Mouse (Mus musculus) heart, adult 2 months (tissue): ENCODE data around the gene Dis3l. TPM values are rescaled to one million over a fixed set of nuclear protein-coding genes. Genes with fewer than 3 reads are reported as not detected.

ENCODE experiments used
- DNase-seq, 2 experiments: peaks; one replicate each; pipeline ENCODE4 v3.0.0; 2021
- H3K27ac ChIP-seq: fragments of 200-600 bp; 2 replicates; pipeline ENCODE4 v1.8.1; 2022
- H3K27me3 ChIP-seq: fragments of 200-500 bp; 2 replicates; pipeline ENCODE4 v1.6.1; 2012; ENCODE audit warnings: mild to moderate bottlenecking, low read length, inconsistent platforms, mixed read lengths; ENCODE audit not compliant: control insufficient read depth, insufficient read depth
- H3K36me3 ChIP-seq: fragments of 200-500 bp; 2 replicates; pipeline ENCODE4 v1.6.1; 2012; ENCODE audit warnings: low read length, inconsistent platforms; ENCODE audit not compliant: control insufficient read depth, insufficient read depth
- H3K4me1 ChIP-seq: fragments of 200-500 bp; 2 replicates; pipeline ENCODE4 v1.6.1; 2011; ENCODE audit warnings: low read length; ENCODE audit not compliant: control insufficient read depth, insufficient read depth
- H3K4me3 ChIP-seq: fragments of 200-600 bp; 2 replicates; pipeline ENCODE4 v1.8.1; 2022
- H3K79me2 ChIP-seq: fragments of 200-500 bp; replicated peaks from 2 replicates; pipeline ENCODE4 v1.6.1; 2012; ENCODE audit warnings: mild to moderate bottlenecking, inconsistent platforms, low read length, moderate library complexity, mixed read lengths; ENCODE audit not compliant: control insufficient read depth, insufficient read depth
- H3K9ac ChIP-seq: fragments of 200-500 bp; 2 replicates; pipeline ENCODE4 v1.6.1; 2012; ENCODE audit warnings: low read depth, mild to moderate bottlenecking, control low read depth, inconsistent platforms, low read length, mixed read lengths
- CTCF ChIP-seq: fragments of 200-600 bp; IDR thresholded peaks from 2 replicates; pipeline ENCODE4 v1.8.1; 2022; ENCODE audit warnings: antibody characterized with exemption, mild to moderate bottlenecking, moderate library complexity
- EP300 ChIP-seq: fragments of 200-500 bp; IDR thresholded peaks from 2 replicates; pipeline ENCODE4 v1.6.1; 2011; ENCODE audit warnings: low read depth, low read length, control low read depth; ENCODE audit not compliant: insufficient read depth
- POLR2A ChIP-seq: fragments of 200-500 bp; IDR thresholded peaks from 2 replicates; pipeline ENCODE4 v1.6.1; 2011; ENCODE audit warnings: mild to moderate bottlenecking, low read depth, low read length, control low read depth; ENCODE audit not compliant: insufficient read depth
- WGBS: fragments of 180-500 bp; shearing (Covaris S2); methylation state at CpG from one replicate; pipeline ENCODE4 v1.1.7; 2018; 5-methylcytosine and 5-hydroxymethylcytosine counted together
- intact Hi-C: fragments of 180-260 bp; cut with DNase I; formaldehyde crosslinking; loops from one replicate; pipeline ENCODE4 v1.15.1; 2025
- polyA plus RNA-seq: library from polyadenylated mRNA; depleted of rRNA; stranded (reverse); fragments of >200 nt; gene quantifications from 2 replicates; pipeline ENCODE4 v1.2.3, GENCODE M21; 2012; rRNA removed
- total RNA-seq, 2 experiments: library from RNA; stranded (reverse); gene quantifications; 2 replicates each; pipeline ENCODE4 v1.2.3; 2021

The Dis3l gene
- total and polyA plus RNA-seq, 3 experiments: 10.6 to 24.6 (median 24.5) TPM

- Histone ChIP-seq H3K9ac (no peak overlapping the region), H3K4me1 (no peaks in the 10 kb centered on the region), H3K4me3 (no peak overlapping the region), H3K27me3 (no peaks in the 10 kb centered on the region), H3K79me2 (no peaks in the 10 kb centered on the region), H3K36me3 (no peaks in the 10 kb centered on the region), H3K27ac (no peak overlapping the region)
- TF ChIP-seq POLR2A (no peak), EP300 (no peak), CTCF (no peak)
- no peak for DNase-seq
- intact Hi-C loops: no loop called here
- WGBS: 83% methylated on average over 4 of the region's 4 CpGs
Observed at GRCm38 (mm10) chr9:64261023-64261422, 80.1 kb downstream of the Dis3l start.

GRCm38 (mm10) chr9:64259906-64260305 is 81.2 kb downstream of the Dis3l start:
- no peak for TF ChIP-seq POLR2A
- no peak for TF ChIP-seq CTCF
- no peak for TF ChIP-seq EP300

More at GRCm38 (mm10) chr9:64259906-64260305, 81.2 kb downstream of the Dis3l start:
- DNase-seq: no peak
- 80% methylated on average over 5 of the region's 5 CpGs for WGBS
- intact Hi-C loops: no loop called here
- no peaks in the 10 kb centered on the region for H3K36me3 ChIP-seq
- H3K27me3 ChIP-seq: no peaks in the 10 kb centered on the region
- no peak overlapping the region for H3K4me3 ChIP-seq
- H3K27ac ChIP-seq: no peak overlapping the region
- no peaks in the 10 kb centered on the region for H3K4me1 ChIP-seq
- no peaks in the 10 kb centered on the region for H3K79me2 ChIP-seq
- H3K9ac ChIP-seq: no peak overlapping the region

Other genes with a start within 250 kb of the Dis3l start
- gene Lctl, start 224.1 kb downstream of the Dis3l start, total RNA-seq: not detected
- 0.79 and 1.8 TPM in 2 replicates for gene Lctl, start 224.1 kb downstream of the Dis3l start, polyA plus RNA-seq
- under 1 TPM; 0.50 to 0.96 TPM for gene Zwilch, start 168.2 kb downstream of the Dis3l start, total RNA-seq
- 0.18 and 0.23 TPM in 2 replicates for gene Zwilch, start 168.2 kb downstream of the Dis3l start, polyA plus RNA-seq
- gene Rpl4, start 167.9 kb downstream of the Dis3l start, total RNA-seq: 100 to 1,000 TPM; 436 to 501 TPM
- gene Rpl4, start 167.9 kb downstream of the Dis3l start, polyA plus RNA-seq: 261 and 333 TPM in 2 replicates
- 10 to 100 TPM; 22.8 to 23.2 TPM for gene Snapc5, start 162.0 kb downstream of the Dis3l start, total RNA-seq
- 12.1 and 15.8 TPM in 2 replicates for gene Snapc5, start 162.0 kb downstream of the Dis3l start, polyA plus RNA-seq
- 1 to 10 TPM; 2.3 to 2.4 TPM for gene Uchl4, start 106.1 kb downstream of the Dis3l start, total RNA-seq
- gene Uchl4, start 106.1 kb downstream of the Dis3l start, polyA plus RNA-seq: 0.21 and 0.44 TPM in 2 replicates
- gene Map2k1, start 87.7 kb downstream of the Dis3l start, total RNA-seq: 10 to 100 TPM; 47.2 to 47.5 TPM
- 30.0 and 43.3 TPM in 2 replicates for gene Map2k1, start 87.7 kb downstream of the Dis3l start, polyA plus RNA-seq
- gene Tipin, start 59.7 kb downstream of the Dis3l start, total RNA-seq: 1 to 10 TPM; 9.2 to 9.3 TPM
- 3.8 and 7.2 TPM in 2 replicates for gene Tipin, start 59.7 kb downstream of the Dis3l start, polyA plus RNA-seq
- 1 to 10 TPM; 1.6 to 2.0 TPM for gene Megf11, start 44.3 kb upstream of the Dis3l start, total RNA-seq
- gene Megf11, start 44.3 kb upstream of the Dis3l start, polyA plus RNA-seq: 0.33 and 0.41 TPM in 2 replicates